Mouse (Mus musculus): ENCODE data around the gene Rab3gap2. TPM values are rescaled to one million over a fixed set of nuclear protein-coding genes. Genes with fewer than 3 reads are reported as not detected.

Rab3gap2 gene
- polyA plus RNA-seq, 1 experiment from 2014 or later, result 26.4 TPM

- Histone ChIP-seq H3K36me3 (ENCODE audit: control insufficient read depth, insufficient read depth, low read length) (peaks cover 4% of the 10 kb centered on the region; the same call in 1 of the 2 replicates), H3K9ac (ENCODE audit: low read length) (no peak overlapping the region), H3K4me3 (ENCODE audit: low read depth, low read length) (no peak overlapping the region), H3K27me3 (ENCODE audit: control insufficient read depth, insufficient read depth, low read length) (no peaks in the 10 kb centered on the region), H3K4me2 (ENCODE audit: low read depth) (no peak overlapping the region), H3K9me3 (ENCODE audit: control insufficient read depth, low read length) (no peaks in the 10 kb centered on the region), H3K4me1 (ENCODE audit: control insufficient read depth, insufficient read depth, low read length) (no peaks in the 10 kb centered on the region), H3K27ac (ENCODE audit: low read depth, low read length) (no peak overlapping the region)
- DNase-seq (ENCODE audit: low spot score) (no peak), ATAC-seq (ENCODE audit: insufficient read depth, low FRiP score, low TSS enrichment) (no peak)
- WGBS, result 90% methylated on average over 4 of the region's 4 CpGs
Measured at GRCm38 (mm10) chr1:185236530-185236929, 32.6 kb downstream of the Rab3gap2 start.

- H3K4me1 ChIP-seq (ENCODE audit: control insufficient read depth, insufficient read depth, low read length), result no peaks in the 10 kb centered on the region
- ATAC-seq (ENCODE audit: insufficient read depth, low FRiP score, low TSS enrichment) (no peak), DNase-seq (ENCODE audit: low spot score) (no peak)
- no peaks in the 10 kb centered on the region for H3K27me3 ChIP-seq (ENCODE audit: control insufficient read depth, insufficient read depth, low read length)
- H3K36me3 ChIP-seq (ENCODE audit: control insufficient read depth, insufficient read depth, low read length), result peaks cover 3% of the 10 kb centered on the region; the same call in 1 of the 2 replicates
- H3K9me3 ChIP-seq (ENCODE audit: control insufficient read depth, low read length), result no peaks in the 10 kb centered on the region
- H3K4me2 ChIP-seq (ENCODE audit: low read depth), result no peak overlapping the region
- no peak overlapping the region for H3K27ac ChIP-seq (ENCODE audit: low read depth, low read length)
- no peak overlapping the region for H3K4me3 ChIP-seq (ENCODE audit: low read depth, low read length)
- 89% methylated on average over 8 of the region's 8 CpGs for WGBS
- H3K9ac ChIP-seq (ENCODE audit: low read length), result no peak overlapping the region
Measured at GRCm38 (mm10) chr1:185243013-185243412, 39.1 kb downstream of the Rab3gap2 start.

- no peak for DNase-seq (ENCODE audit: low spot score)
- H3K4me2 ChIP-seq (ENCODE audit: low read depth), result no peak overlapping the region
- WGBS, result 88% methylated on average over 7 of the region's 7 CpGs
- H3K4me3 ChIP-seq (ENCODE audit: low read depth, low read length), result no peak overlapping the region
- peaks cover 4% of the 10 kb centered on the region; the same call in 1 of the 2 replicates for H3K36me3 ChIP-seq (ENCODE audit: control insufficient read depth, insufficient read depth, low read length)
- H3K4me1 ChIP-seq (ENCODE audit: control insufficient read depth, insufficient read depth, low read length), result no peaks in the 10 kb centered on the region
- no peak overlapping the region for H3K27ac ChIP-seq (ENCODE audit: low read depth, low read length)
- H3K9me3 ChIP-seq (ENCODE audit: control insufficient read depth, low read length), result no peaks in the 10 kb centered on the region
- H3K9ac ChIP-seq (ENCODE audit: low read length), result no peak overlapping the region
- ATAC-seq (ENCODE audit: insufficient read depth, low FRiP score, low TSS enrichment), result no peak
- H3K27me3 ChIP-seq (ENCODE audit: control insufficient read depth, insufficient read depth, low read length), result no peaks in the 10 kb centered on the region
Measured at GRCm38 (mm10) chr1:185245456-185245855, 41.5 kb downstream of the Rab3gap2 start.

- Histone ChIP-seq H3K4me3 (ENCODE audit: low read depth, low read length) (no peak overlapping the region), H3K4me1 (ENCODE audit: control insufficient read depth, insufficient read depth, low read length) (no peaks in the 10 kb centered on the region), H3K27ac (ENCODE audit: low read depth, low read length) (no peak overlapping the region), H3K4me2 (ENCODE audit: low read depth) (no peak overlapping the region), H3K9me3 (ENCODE audit: control insufficient read depth, low read length) (no peaks in the 10 kb centered on the region), H3K9ac (ENCODE audit: low read length) (no peak overlapping the region), H3K27me3 (ENCODE audit: control insufficient read depth, insufficient read depth, low read length) (no peaks in the 10 kb centered on the region), H3K36me3 (ENCODE audit: control insufficient read depth, insufficient read depth, low read length) (peaks cover 9% of the 10 kb centered on the region; the same call in 1 of the 2 replicates)
- 89% methylated on average over 20 of the region's 20 CpGs for WGBS
- ATAC-seq (ENCODE audit: insufficient read depth, low FRiP score, low TSS enrichment) (no peak), DNase-seq (ENCODE audit: low spot score) (no peak)
Measured at GRCm38 (mm10) chr1:185247429-185248085, 43.6 kb downstream of the Rab3gap2 start.

GRCm38 (mm10) chr1:185248728-185249127 lies 44.8 kb downstream of the Rab3gap2 start:
- peaks cover 8% of the 10 kb centered on the region; the same call in 1 of the 2 replicates for H3K36me3 ChIP-seq (ENCODE audit: control insufficient read depth, insufficient read depth, low read length)
- ATAC-seq (ENCODE audit: insufficient read depth, low FRiP score, low TSS enrichment) (no peak), DNase-seq (ENCODE audit: low spot score) (no peak)
- H3K27me3 ChIP-seq (ENCODE audit: control insufficient read depth, insufficient read depth, low read length), result no peaks in the 10 kb centered on the region
- no peak overlapping the region for H3K4me3 ChIP-seq (ENCODE audit: low read depth, low read length)
- no peak overlapping the region for H3K9ac ChIP-seq (ENCODE audit: low read length)
- no peak overlapping the region for H3K4me2 ChIP-seq (ENCODE audit: low read depth)
- WGBS, result 90% methylated on average over 8 of the region's 8 CpGs
- H3K9me3 ChIP-seq (ENCODE audit: control insufficient read depth, low read length), result no peaks in the 10 kb centered on the region
- no peak overlapping the region for H3K27ac ChIP-seq (ENCODE audit: low read depth, low read length)
- no peaks in the 10 kb centered on the region for H3K4me1 ChIP-seq (ENCODE audit: control insufficient read depth, insufficient read depth, low read length)

GRCm38 (mm10) chr1:185252351-185252750 lies 48.4 kb downstream of the Rab3gap2 start:
- WGBS, result 92% methylated on average over 3 of the region's 3 CpGs
- no peak overlapping the region for H3K4me3 ChIP-seq (ENCODE audit: low read depth, low read length)
- ATAC-seq (ENCODE audit: insufficient read depth, low FRiP score, low TSS enrichment) (no peak), DNase-seq (ENCODE audit: low spot score) (no peak)
- H3K27ac ChIP-seq (ENCODE audit: low read depth, low read length), result no peak overlapping the region
- no peaks in the 10 kb centered on the region for H3K27me3 ChIP-seq (ENCODE audit: control insufficient read depth, insufficient read depth, low read length)
- no peaks in the 10 kb centered on the region for H3K9me3 ChIP-seq (ENCODE audit: control insufficient read depth, low read length)
- peaks cover 8% of the 10 kb centered on the region; the same call in 1 of the 2 replicates for H3K36me3 ChIP-seq (ENCODE audit: control insufficient read depth, insufficient read depth, low read length)
- H3K4me1 ChIP-seq (ENCODE audit: control insufficient read depth, insufficient read depth, low read length), result no peaks in the 10 kb centered on the region
- H3K9ac ChIP-seq (ENCODE audit: low read length), result no peak overlapping the region
- no peak overlapping the region for H3K4me2 ChIP-seq (ENCODE audit: low read depth)

- ATAC-seq (ENCODE audit: insufficient read depth, low FRiP score, low TSS enrichment) (no peak), DNase-seq (ENCODE audit: low spot score) (no peak)
- H3K36me3 ChIP-seq (ENCODE audit: control insufficient read depth, insufficient read depth, low read length), result peaks cover 6% of the 10 kb centered on the region; the same call in 1 of the 2 replicates
- H3K27ac ChIP-seq (ENCODE audit: low read depth, low read length), result no peak overlapping the region
- H3K9ac ChIP-seq (ENCODE audit: low read length), result no peak overlapping the region
- no peak overlapping the region for H3K4me3 ChIP-seq (ENCODE audit: low read depth, low read length)
- H3K4me2 ChIP-seq (ENCODE audit: low read depth), result no peak overlapping the region
- no peaks in the 10 kb centered on the region for H3K27me3 ChIP-seq (ENCODE audit: control insufficient read depth, insufficient read depth, low read length)
- no peaks in the 10 kb centered on the region for H3K4me1 ChIP-seq (ENCODE audit: control insufficient read depth, insufficient read depth, low read length)
- H3K9me3 ChIP-seq (ENCODE audit: control insufficient read depth, low read length), result no peaks in the 10 kb centered on the region
- WGBS, result 77% methylated on average over 12 of the region's 12 CpGs
Measured at GRCm38 (mm10) chr1:185253140-185253892, 49.4 kb downstream of the Rab3gap2 start.

- no peaks in the 10 kb centered on the region for H3K4me1 ChIP-seq (ENCODE audit: control insufficient read depth, insufficient read depth, low read length)
- H3K27me3 ChIP-seq (ENCODE audit: control insufficient read depth, insufficient read depth, low read length), result no peaks in the 10 kb centered on the region
- H3K9ac ChIP-seq (ENCODE audit: low read length), result no peak overlapping the region
- H3K4me2 ChIP-seq (ENCODE audit: low read depth), result no peak overlapping the region
- H3K27ac ChIP-seq (ENCODE audit: low read depth, low read length), result no peak overlapping the region
- H3K4me3 ChIP-seq (ENCODE audit: low read depth, low read length), result no peak overlapping the region
- ATAC-seq (ENCODE audit: insufficient read depth, low FRiP score, low TSS enrichment) (no peak), DNase-seq (ENCODE audit: low spot score) (no peak)
- WGBS, result 95% methylated on average over 12 of the region's 12 CpGs
- H3K9me3 ChIP-seq (ENCODE audit: control insufficient read depth, low read length), result no peaks in the 10 kb centered on the region
- peaks cover 8% of the 10 kb centered on the region for H3K36me3 ChIP-seq (ENCODE audit: control insufficient read depth, insufficient read depth, low read length)
Measured at GRCm38 (mm10) chr1:185255336-185255735, 51.4 kb downstream of the Rab3gap2 start.

GRCm38 (mm10) chr1:185256753-185257152 lies 52.8 kb downstream of the Rab3gap2 start:
- 36% methylated on average over 3 of the region's 3 CpGs for WGBS
- Histone ChIP-seq H3K27me3 (ENCODE audit: control insufficient read depth, insufficient read depth, low read length) (no peaks in the 10 kb centered on the region), H3K9me3 (ENCODE audit: control insufficient read depth, low read length) (no peaks in the 10 kb centered on the region), H3K4me3 (ENCODE audit: low read depth, low read length) (no peak overlapping the region), H3K4me1 (ENCODE audit: control insufficient read depth, insufficient read depth, low read length) (no peaks in the 10 kb centered on the region), H3K9ac (ENCODE audit: low read length) (no peak overlapping the region), H3K4me2 (ENCODE audit: low read depth) (no peak overlapping the region), H3K27ac (ENCODE audit: low read depth, low read length) (no peak overlapping the region), H3K36me3 (ENCODE audit: control insufficient read depth, insufficient read depth, low read length) (peaks cover 5% of the 10 kb centered on the region)
- DNase-seq (ENCODE audit: low spot score), result no peak
- no peak for ATAC-seq (ENCODE audit: insufficient read depth, low FRiP score, low TSS enrichment)
